In the genomic region with DNA sequence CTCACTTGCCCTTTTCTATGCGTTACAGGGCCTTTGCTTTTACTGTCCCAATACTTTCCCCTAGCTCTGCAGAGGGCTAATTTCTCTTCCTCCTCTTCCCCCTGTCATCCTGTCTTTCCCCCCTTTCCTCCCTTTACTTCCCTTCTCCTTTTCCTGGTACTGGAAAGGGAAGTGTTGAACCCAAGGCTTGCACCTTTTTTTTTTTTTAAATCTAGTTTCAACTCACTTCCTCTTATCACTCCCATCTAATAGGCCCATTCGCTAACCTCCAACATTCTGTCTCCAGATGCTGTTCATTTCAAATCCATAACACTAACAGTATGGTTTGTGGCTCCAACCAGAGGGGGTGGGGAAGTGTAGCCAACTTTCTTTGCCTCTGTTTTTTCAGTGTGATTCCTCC, we compare ENCODE assay signal across 22 mouse cellular contexts.
"Had no signal": no experiment of that assay in that cellular context is flagged by ENCODE, and none has a peak within 500 bp of the region (broad histone marks: within the 10 kb centered on the region; RNA-seq: fewer than 3 reads in every experiment).

No protein-coding gene starts in this region.

- ATAC-seq: intestine, embryonic 16.5 days; liver, embryonic 12.5 days; midbrain, embryonic 16.5 days had no signal

- H3K4me2 ChIP-seq: limb, embryonic 12.5 days; liver, embryonic 12.5 days; liver, embryonic 15.5 days; lung, embryonic 15.5 days; midbrain, embryonic 12.5 days; neural tube, embryonic 13.5 days had no signal

- H3K9me3 ChIP-seq: limb, embryonic 12.5 days; liver, embryonic 12.5 days; liver, embryonic 15.5 days; lung, embryonic 15.5 days; midbrain, embryonic 12.5 days; neural tube, embryonic 13.5 days had no signal

- H3K27me3 ChIP-seq: limb, embryonic 12.5 days; liver, embryonic 12.5 days; liver, embryonic 15.5 days; lung, embryonic 15.5 days; midbrain, embryonic 12.5 days; neural tube, embryonic 13.5 days had no signal

- H3K9ac ChIP-seq: limb, embryonic 12.5 days; liver, embryonic 12.5 days; liver, embryonic 15.5 days; lung, embryonic 15.5 days; midbrain, embryonic 12.5 days; neural tube, embryonic 13.5 days had no signal

- H3K36me3 ChIP-seq: limb, embryonic 12.5 days; liver, embryonic 15.5 days; lung, embryonic 15.5 days; midbrain, embryonic 12.5 days; neural tube, embryonic 13.5 days had no signal

- H3K4me1 ChIP-seq: midbrain, embryonic 12.5 days had no signal

- DNase-seq: kidney, adult 18-20 months; kidney, adult 9 months; kidney, postnatal 10 days; kidney, postnatal 36 days; layer of hippocampus, postnatal 36 days; lung, adult 18-20 months; lung, postnatal 10 days; lung, postnatal 36 days; thymus, adult 2 months; thymus, postnatal 14 days; thymus, postnatal 4 days had no signal

- H3K4me3 ChIP-seq: left cerebral cortex, adult 2 months; limb, embryonic 12.5 days; liver, embryonic 12.5 days; liver, embryonic 15.5 days; lung, embryonic 15.5 days; midbrain, embryonic 12.5 days; myocyte; neural tube, embryonic 13.5 days had no signal

- H3K27ac ChIP-seq: left cerebral cortex, adult 2 months; limb, embryonic 12.5 days; liver, embryonic 12.5 days; liver, embryonic 15.5 days; lung, embryonic 15.5 days; midbrain, embryonic 12.5 days; neural tube, embryonic 13.5 days; stomach, postnatal 0 days had no signal
